Comparison of ENCODE assay signal across 8 mouse cellular contexts in the genomic region with DNA sequence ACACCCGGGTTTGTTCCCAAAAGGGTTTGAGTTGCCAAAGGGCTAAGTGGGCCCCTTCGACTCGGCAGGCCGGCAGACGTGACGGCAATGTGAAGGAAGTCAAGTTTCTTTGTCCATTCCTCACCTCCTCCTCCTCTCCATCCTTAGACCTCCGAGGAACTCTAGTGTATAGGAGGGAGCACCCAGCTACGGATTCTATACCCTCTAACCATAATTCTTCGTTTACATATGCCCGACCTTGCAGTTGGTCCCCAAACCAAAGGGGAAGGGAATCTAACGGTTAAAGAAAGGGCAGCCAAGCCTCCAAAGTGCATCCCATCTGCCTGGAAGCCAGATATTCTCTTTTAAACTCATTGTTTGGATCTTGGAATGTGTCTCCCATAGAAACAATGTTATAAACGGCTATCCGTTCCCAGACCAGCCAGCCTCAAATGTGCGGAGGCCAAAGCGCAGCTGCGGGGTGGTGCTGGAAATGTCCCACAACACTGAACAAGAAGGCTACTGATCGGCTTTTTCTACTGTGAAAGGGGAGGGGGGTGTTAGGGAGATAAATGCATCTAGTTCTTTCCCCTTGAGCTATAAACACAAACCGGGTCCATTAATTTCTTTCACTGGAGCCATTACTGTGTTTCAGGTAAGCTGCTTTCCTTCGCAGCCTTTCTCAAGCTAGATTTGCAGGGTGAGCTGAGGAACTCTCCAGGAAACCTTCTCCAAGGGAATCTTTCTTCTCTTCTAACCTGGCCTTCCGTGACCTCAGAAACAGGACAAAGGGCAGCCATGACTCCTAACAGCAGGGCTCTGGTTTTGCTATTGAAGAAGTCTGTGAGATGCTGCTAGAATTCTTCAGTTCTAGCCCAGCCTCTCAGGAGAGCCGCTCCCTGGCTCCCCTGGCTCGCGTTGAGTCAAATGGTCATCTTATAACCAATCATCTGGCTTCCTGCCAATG. TPM values are rescaled to one million over a fixed set of nuclear protein-coding genes. Genes with fewer than 3 reads are reported as not detected.
DNase-seq lines count a peak whose midpoint lies in the region; ATAC-seq and TF ChIP-seq lines count a peak whose summit lies in the region.

No protein-coding gene starts in this region.

- TF ChIP-seq POLR2A in bone marrow, adult 2 months (IDR thresholded peaks at IDR 0.05; ENCODE audit: borderline replicate concordance, control insufficient read depth, low read depth, low read length) = no peak

- peaks cover 1% of the 10 kb centered on the region; the same call in 1 of the 2 replicates for H3K4me1 ChIP-seq in bone marrow, adult 2 months (ENCODE audit: control insufficient read depth, insufficient read depth, low read length)
- peaks cover 12% of the 10 kb centered on the region for H3K4me1 ChIP-seq in forebrain, postnatal 0 days (ENCODE audit: insufficient read depth)
- H3K4me1 ChIP-seq in midbrain, embryonic 15.5 days = peaks cover 39% of the 10 kb centered on the region

- no peaks in the 10 kb centered on the region for H3K27me3 ChIP-seq in forebrain, postnatal 0 days (ENCODE audit: insufficient read depth, low read length)
- H3K27me3 ChIP-seq in midbrain, embryonic 15.5 days (replicated peaks) = no peaks in the 10 kb centered on the region

- H3K9me3 ChIP-seq in forebrain, postnatal 0 days (ENCODE audit: low read length) = no peaks in the 10 kb centered on the region
- no peaks in the 10 kb centered on the region for H3K9me3 ChIP-seq in midbrain, embryonic 15.5 days

- no peak for ATAC-seq in forebrain, postnatal 0 days
- peak; percentile 49 for ATAC-seq in midbrain, embryonic 15.5 days (replicated peaks)

- DNase-seq in kidney, adult 9 months = peak; percentile 51
- DNase-seq in kidney, postnatal 36 days = no peak
- DNase-seq in forebrain, postnatal 0 days = peak; percentile 64
- peak; percentile 40 to 52 for DNase-seq in layer of hippocampus, postnatal 10 days (ENCODE audit: low spot score in 2 of 2)
- no peak for DNase-seq in adrenal gland, postnatal 4 days (ENCODE audit: low spot score in 2 of 2)
- DNase-seq in urinary bladder, adult 18-20 months (ENCODE audit: low spot score in 2 of 2) = no peak

- H3K4me2 ChIP-seq in forebrain, postnatal 0 days (ENCODE audit: low read depth) = peak overlapping the region; percentile 86
- H3K4me2 ChIP-seq in midbrain, embryonic 15.5 days = peak overlapping the region; percentile 92

- H3K36me3 ChIP-seq in forebrain, postnatal 0 days (ENCODE audit: insufficient read depth) = no peaks in the 10 kb centered on the region
- no peaks in the 10 kb centered on the region for H3K36me3 ChIP-seq in midbrain, embryonic 15.5 days (replicated peaks)

- peak overlapping the region; percentile 77; the same call in 1 of the 2 replicates for H3K27ac ChIP-seq in bone marrow, adult 2 months (ENCODE audit: control insufficient read depth, insufficient read depth, low read depth, low read length, poor library complexity)
- peak overlapping the region; percentile 85 for H3K27ac ChIP-seq in forebrain, postnatal 0 days (ENCODE audit: low read depth, low read length)
- H3K27ac ChIP-seq in midbrain, embryonic 15.5 days = peak overlapping the region; percentile 81

- no peak for TF ChIP-seq CTCF in bone marrow, adult 2 months (IDR thresholded peaks at IDR 0.05; ENCODE audit: control insufficient read depth, insufficient read depth, low read length)
- TF ChIP-seq CTCF in forebrain, postnatal 0 days (IDR thresholded peaks at IDR 0.05; ENCODE audit: low read depth) = no peak

- peak overlapping the region; percentile 84 for H3K4me3 ChIP-seq in bone marrow, adult 2 months (replicated peaks; ENCODE audit: control insufficient read depth, low read depth, low read length)
- peak overlapping the region; percentile 60 for H3K4me3 ChIP-seq in forebrain, postnatal 0 days (ENCODE audit: low read depth, low read length)
- H3K4me3 ChIP-seq in midbrain, embryonic 15.5 days = peak overlapping the region; percentile 64

- whole genome bisulfite sequencing in bone marrow, adult 2 months = 44% methylated on average over 23 of the region's 23 CpGs
- 7% methylated on average over 23 of the region's 23 CpGs for WGBS in forebrain, postnatal 0 days
- 6% methylated on average over 23 of the region's 23 CpGs for WGBS in midbrain, embryonic 15.5 days

- H3K9ac ChIP-seq in forebrain, postnatal 0 days = peak overlapping the region; percentile 57
- peak overlapping the region; percentile 47 for H3K9ac ChIP-seq in midbrain, embryonic 15.5 days

RNA-seq across cellular contexts. Expression of a gene that starts 0.6 kb away (rescaled TPM):
- 17.9 and 35.7 TPM in 2 replicates for polyA plus RNA-seq in bone marrow, adult 2 months (2011; ENCODE audit: insufficient read depth, insufficient read length, low replicate concordance, missing spikeins)
- 32.8 and 33.5 TPM in 2 replicates for total RNA-seq in forebrain, postnatal 0 days (2014; rRNA removed)
- polyA plus RNA-seq in forebrain, postnatal 0 days (2015; fragmentation: Nextera tagmentation; extraction: Ambion mirVana) = 15.3 and 19.4 TPM in 2 replicates
- total RNA-seq in layer of hippocampus, postnatal 10 days (2021) = 10 to 100 TPM; 37.4 to 39.8 TPM
- polyA plus RNA-seq in midbrain, embryonic 15.5 days (2015; fragmentation: Nextera tagmentation; extraction: Ambion mirVana) = 27.7 and 29.4 TPM in 2 replicates
- total RNA-seq in adrenal gland, postnatal 4 days (2021) = 10 to 100 TPM; 14.5 to 16.7 TPM

Comparison
In these comparisons a context has a peak if more than half of its experiments do, and no peak if none do; other contexts are left out.
1. DNase-seq: peak in kidney, adult 9 months (single experiment), forebrain, postnatal 0 days (single experiment) and layer of hippocampus, postnatal 10 days (2 of 2); none in kidney, postnatal 36 days (0 of 2), adrenal gland, postnatal 4 days (0 of 2) and urinary bladder, adult 18-20 months (0 of 2).
2. Peak in every context shown above with its lines, with median percentiles within 50 percentile points of each other: H3K27ac ChIP-seq and H3K4me3 ChIP-seq.